Mouse (Mus musculus): ENCODE measurements around the gene Cox17. TPM values are rescaled to one million over a fixed set of nuclear protein-coding genes. Genes with fewer than 3 reads are reported as not detected.
A peak's percentile ranks its signal among the peaks of the same experiment; 100 is the strongest.

Cox17 gene
- total RNA-seq, 2 experiments from 2014 or later = 94.9 to 97.0 TPM

DNA sequence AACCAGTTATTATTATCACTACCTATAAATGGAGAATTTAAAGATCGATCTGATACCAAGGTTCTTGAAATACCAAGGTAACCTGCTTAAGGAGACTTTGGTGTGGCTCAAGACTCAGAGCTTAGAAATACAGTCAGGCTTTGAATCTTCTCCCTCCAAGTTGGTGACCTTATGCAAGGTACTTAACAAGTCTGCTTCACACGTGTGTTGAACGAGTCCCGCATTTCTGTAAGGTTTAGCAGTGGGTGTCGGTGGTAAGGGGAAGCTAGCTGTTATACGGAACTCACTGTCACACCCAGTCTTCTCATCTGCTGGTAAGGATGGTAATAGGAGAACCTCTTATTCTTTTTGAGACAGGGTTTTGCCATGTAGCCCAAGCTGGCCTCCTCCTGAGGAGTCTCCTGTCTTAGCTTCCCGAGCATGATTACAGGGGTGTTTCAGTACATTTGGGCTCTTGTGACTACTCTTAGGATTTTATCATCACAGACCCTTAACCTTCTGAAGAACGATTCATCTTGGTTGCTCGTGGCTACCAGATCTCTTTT is 1.5 kb downstream of the Cox17 start:
- DNase-seq (ENCODE audit: low spot score in 2 of 2) = no peak

GRCm38 (mm10) chr16:38349881-38350280 is 3.1 kb downstream of the Cox17 start:
- no peak for DNase-seq (ENCODE audit: low spot score in 2 of 2)

DNA sequence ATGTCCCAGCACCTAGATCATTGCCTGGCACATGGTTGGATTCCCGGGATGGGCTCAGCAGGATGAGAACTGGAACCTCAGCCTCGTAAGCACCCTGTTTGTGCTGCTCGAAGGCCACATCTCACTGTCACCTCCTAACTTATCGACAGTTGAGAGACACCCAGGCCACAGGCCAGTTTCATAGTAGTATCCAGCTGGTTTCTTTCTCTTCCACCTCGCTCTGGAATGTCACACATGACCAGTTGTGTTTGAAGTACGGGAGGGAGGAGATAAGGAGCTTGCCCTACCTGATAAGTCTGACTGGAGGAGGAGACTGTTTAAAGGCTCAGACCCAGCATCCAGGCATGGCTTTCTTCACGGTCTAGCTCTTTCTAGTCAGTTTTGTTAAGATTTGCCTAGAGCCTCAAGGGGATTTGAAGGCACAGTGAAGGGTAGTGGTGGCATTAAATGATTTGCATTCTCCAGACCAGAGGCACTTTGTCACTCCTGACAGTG is 3.6 kb downstream of the Cox17 start:
- DNase-seq (ENCODE audit: low spot score in 2 of 2) = no peak

DNA sequence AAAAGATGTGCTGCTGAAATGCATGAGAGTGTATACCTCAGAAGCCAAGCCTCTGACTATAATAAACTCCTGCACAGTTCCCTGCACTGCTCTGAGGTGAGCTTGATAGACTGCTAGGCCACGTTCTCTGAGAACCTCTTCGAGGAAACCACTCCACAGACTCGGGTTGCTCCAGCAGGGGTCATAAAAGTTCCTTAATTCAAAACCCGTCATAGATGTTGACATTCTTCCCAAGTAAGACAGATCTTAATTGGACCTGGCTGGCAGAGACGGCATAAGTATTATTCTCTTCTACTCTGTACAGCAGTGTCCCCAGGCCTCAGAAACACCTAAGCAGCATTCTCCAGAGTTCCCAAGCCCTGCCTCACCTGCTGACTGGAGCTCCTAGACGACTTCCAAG is 4.1 kb downstream of the Cox17 start:
- no peak for DNase-seq (ENCODE audit: low spot score in 2 of 2)

DNA sequence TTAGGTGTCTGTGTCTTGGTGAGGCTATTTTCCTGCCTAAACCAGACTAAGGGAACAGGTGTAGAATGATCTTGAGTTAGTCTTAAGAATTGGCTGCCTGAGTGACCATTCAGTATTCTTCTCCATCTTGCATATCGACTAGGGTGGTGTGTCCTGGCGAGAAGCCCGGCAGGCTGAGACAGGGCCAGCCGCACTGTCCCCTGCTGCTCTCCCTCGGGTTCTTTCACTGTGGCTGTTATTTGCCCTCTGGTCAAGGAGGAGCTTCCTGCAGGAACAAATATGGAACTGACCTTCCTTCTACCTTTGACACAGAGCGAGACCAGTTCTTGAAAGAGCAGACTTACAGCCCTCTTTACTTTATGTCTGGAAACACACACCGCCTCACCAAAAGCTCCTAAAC is 5.2 kb downstream of the Cox17 start:
- DNase-seq (ENCODE audit: low spot score in 2 of 2) = no peak

DNA sequence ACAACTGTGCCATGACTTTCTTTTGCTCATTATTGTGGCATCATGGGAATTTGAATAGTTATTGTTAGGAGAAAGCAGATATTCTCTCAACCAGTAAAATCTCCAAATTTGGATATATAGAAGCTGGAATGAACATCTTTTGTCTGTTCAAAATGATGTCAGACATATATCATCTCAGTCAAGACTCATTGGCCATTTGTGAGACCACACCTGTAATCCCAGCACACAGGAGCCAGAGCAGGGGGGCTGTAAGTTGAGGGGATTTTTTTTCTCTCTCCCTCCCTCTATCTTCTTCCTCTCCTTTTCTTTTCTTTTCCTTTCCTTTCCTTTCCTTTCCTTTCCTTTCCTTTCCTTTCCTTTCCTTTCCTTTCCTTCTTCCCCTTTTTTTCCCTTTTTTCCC is 6.1 kb downstream of the Cox17 start:
- DNase-seq (ENCODE audit: low spot score in 2 of 2) = no peak

DNA sequence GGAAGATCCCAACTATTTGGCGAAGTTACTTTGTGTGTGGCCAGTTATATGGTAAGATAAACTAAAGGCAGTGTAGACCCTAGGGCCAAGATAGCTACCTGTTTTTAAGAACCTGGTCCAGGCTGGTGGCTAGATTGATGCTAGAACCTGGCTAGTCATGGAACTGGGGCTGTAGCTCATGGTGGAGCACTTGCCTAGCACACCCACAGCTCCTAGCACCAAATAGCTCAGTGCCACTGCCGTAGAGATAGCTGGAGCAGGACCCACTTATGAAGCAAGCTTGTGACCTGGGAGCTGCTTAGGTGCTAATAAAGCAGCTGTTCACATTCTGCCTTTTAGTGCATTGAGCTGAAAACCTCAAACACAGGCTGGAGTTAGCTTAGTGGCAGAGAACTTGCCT is 6.9 kb downstream of the Cox17 start:
- no peak for DNase-seq (ENCODE audit: low spot score in 2 of 2)

DNA sequence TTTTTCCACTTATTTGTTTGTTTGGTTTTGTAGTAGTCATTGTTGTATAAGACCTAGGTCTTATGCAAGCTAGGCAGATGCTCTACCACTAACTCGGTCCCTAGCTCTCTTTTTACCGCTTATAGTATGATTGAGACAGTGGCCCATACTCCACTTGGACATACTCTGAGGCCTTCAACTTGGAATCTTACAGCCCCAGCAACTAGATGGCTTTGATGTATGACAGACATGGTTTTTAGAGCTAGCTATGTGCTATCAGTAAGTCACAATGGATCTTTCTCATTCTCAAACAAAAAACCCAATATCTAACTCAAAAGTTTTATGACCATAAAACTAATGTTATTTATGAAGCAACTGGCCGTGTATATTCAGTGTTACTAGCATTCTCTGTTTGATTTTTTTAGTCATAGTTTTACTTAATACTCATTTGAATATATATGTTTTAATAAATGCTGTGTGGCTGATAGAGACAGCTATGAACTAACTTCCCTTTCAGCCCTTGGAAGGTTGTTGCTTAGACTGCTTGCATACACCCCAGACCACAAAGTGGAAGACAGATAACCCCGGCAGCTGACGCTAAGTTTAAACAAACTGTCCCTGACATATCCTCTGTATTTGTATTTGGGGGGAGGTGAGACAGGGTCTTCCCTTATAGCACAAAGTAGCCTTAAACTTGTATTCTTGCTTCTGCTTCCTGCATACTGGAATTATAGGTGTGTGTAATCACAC is 7.6 kb downstream of the Cox17 start:
- DNase-seq (ENCODE audit: low spot score in 2 of 2) = no peak

- no peak for DNase-seq (ENCODE audit: low spot score in 2 of 2)
These were observed 11.5 kb downstream of the Cox17 start for GRCm38 (mm10) chr16:38358256-38358812.

DNA sequence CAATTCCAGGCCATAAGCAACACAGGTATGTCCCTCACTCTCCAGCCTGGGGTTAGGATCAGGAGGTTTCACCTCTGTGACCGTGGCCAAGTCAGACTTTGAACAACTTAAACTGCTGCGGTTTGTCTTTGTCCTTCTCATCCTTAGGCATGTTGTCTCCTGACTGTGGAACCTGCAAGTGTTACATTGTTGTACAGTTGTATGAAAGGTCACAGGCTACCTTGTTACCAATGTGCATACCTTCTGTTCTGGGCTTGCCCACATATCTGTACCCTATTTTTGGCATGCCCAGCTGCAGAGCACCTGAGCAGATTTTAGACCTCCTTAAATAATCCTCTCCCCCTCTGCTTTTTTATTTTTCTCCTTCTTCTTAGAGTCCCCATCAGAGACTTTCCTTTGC is 12.4 kb downstream of the Cox17 start:
- no peak for DNase-seq (ENCODE audit: low spot score in 2 of 2)

GRCm38 (mm10) chr16:38359857-38360256 is 13.1 kb downstream of the Cox17 start:
- DNase-seq (ENCODE audit: low spot score in 2 of 2) = no peak

- DNase-seq (ENCODE audit: low spot score in 2 of 2) = no peak
These were observed 13.5 kb downstream of the Cox17 start for GRCm38 (mm10) chr16:38360317-38360716.

DNA sequence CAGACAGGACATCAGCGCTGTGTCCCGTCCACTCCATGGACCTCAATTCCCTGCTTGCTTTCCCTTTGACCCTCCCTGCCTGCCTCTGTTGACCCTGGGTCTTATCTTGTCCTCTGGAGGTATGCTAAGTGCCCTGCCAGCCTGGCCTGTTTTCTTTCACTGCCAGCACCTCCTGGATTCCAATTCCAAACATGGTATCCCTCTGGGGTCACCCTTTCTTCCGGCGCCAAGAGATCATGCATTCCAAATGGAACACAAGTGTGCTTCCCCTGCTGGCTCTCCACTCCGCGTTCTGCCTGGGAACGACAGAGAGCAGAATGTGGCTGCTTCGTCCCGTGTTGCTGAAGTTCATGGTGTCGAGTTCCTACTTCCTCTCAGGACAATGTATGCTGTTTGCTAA is 15.1 kb downstream of the Cox17 start, which contains the start of gene Popdc2:
Gene Popdc2, plus strand, starts transcription at position 277 of the 400 bp plus-strand sequence.
- no peak for DNase-seq (ENCODE audit: low spot score in 2 of 2)

DNA sequence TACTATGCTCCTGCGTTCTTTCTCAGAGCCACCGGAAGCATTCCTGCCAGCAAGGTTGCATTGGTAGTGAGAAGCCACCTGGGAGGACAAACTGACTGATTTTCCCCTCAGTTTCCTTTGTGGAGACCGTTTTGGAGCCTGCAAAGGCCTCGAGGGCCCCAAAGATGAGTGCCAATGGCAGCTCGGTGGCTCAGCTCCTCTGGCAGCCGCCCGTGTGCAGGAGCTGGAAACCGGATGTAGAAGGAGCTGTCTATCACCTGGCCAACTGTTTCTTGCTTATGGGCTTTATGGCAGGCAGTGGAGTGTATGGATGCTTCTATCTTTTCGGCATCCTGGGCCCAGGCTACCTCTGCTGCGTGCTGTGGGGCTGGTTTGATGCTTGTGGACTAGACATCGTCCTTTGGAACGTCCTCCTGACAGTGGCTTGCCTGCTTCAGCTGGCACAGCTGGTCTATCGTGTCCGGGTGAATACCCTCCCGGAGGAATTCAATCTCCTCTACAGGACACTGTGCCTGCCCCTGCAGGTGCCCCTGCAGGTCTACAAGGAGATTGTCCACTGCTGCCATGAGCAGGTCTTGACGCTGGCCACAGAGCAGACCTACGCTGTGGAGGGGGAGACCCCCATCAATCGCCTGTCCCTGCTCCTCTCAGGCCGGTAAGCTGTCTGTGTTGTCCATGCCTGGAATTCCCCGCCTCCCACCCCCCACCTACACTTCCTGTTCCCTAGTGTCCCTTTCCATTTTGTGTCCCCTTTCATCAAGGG is 15.9 kb downstream of the Cox17 start:
- no peak for DNase-seq (ENCODE audit: low spot score in 2 of 2)

GRCm38 (mm10) chr16:38363256-38363595 is 16.4 kb downstream of the Cox17 start:
- no peak for DNase-seq (ENCODE audit: low spot score in 2 of 2)

DNA sequence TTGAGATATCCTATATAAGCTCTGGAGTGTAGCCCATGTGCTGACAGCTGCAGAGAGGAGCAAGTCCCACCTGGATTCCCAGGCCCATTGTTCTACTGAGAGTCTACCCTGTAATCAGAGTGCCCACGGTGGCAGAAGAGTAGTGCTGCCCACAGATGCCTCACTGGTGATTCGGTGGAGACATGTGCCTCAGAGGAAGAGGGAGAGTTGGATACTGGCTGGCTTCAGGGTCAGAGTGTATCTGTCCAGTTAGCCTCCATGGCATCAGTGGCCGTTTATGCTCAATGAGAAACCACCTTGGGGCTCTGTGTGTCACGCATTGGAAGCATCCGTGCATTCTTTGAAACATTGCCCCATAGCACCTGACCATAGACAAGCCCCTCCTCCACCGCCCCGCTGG is 16.9 kb downstream of the Cox17 start:
- no peak for DNase-seq (ENCODE audit: low spot score in 2 of 2)

DNA sequence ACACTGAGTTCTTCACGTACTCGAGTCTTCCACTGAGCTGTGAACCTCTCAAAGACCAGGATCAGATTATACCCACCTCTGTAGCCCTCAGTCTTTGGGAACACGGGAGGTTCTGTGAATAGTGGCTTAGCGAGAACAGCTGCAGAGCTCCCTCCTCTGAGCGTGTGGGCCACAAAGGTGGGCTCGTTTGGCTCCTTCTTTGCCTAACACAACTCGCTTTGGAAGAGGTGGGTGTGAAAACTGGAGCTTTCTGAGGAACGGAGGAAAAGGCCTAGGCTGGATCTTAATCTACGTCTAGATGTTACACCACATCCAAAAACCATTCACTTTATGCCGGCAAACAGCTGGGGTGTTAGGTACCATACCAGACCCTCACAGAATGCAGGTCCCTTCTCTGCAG is 18.6 kb downstream of the Cox17 start:
- no peak for DNase-seq (ENCODE audit: low spot score in 2 of 2)

DNA sequence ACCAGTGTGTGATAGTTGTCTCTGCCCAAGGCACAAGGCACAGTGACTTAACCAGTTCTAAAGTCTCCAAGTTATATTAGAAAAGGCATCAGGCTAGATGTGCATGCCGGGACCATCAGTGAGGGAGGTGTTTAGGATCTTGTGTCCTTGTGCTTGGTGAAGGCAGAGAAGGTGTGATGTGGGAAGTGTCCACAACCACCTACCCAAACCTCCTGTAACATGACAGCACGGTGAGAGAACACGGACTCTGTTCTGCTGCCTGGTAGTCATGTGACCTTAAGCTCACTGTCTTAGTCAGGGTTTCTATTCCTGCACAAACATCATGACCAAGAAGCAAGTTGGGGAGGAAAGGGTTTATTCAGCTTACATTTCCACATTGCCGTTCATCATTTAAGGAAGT is 19.4 kb downstream of the Cox17 start:
- DNase-seq (ENCODE audit: low spot score in 2 of 2) = no peak

DNA sequence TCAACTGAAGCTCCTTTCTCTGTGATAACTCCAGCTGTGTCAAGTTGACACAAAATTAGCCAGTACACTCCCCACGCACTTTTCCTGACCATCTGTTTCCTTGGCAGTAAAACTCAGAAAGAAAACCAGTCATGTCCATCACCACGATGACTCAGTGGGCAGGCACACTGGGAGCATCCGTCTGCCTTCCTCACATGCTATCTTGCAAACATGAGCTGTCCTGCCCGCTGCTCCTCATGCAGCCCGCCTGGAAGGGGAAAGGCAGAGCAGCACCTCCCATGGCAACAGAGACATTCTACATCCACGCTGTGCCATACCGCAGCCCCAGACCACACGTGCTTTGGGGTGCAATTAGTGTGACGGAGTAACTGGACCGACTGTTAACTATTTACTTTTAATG is 21.5 kb downstream of the Cox17 start:
- DNase-seq (ENCODE audit: low spot score in 2 of 2) = peak in 1 of 2 experiments; percentile 33

DNA sequence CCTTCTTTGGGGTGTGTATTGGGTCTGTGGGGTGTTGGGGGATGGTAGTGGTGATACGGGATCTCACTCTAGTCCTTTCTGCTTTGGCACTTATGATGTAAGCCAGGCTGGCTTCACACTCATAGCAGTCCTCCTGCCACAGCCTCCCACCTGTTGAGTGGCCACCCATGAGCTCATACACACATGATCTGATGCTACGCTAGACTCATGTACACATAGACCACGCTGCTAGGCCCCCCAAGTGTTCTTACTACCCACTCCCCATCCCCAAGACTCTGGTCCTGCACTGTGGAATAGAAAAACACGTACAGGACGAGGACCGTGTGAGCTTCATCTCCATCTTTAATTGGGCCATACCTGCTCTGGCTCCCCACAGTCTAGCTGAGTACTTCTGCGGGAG is 22.2 kb downstream of the Cox17 start:
- DNase-seq (ENCODE audit: low spot score in 2 of 2) = no peak

- no peak for DNase-seq (ENCODE audit: low spot score in 2 of 2)
These were observed 22.6 kb downstream of the Cox17 start for GRCm38 (mm10) chr16:38369431-38369830.

- no peak for DNase-seq (ENCODE audit: low spot score in 2 of 2)
These were observed 23.2 kb downstream of the Cox17 start for GRCm38 (mm10) chr16:38369992-38370484.

Data from layer of hippocampus, postnatal 14 days (tissue).